Mouse (Mus musculus) cerebellum, adult 9-10 months (tissue): ENCODE data around the gene Slc2a12.

ENCODE experiments used
- DNase-seq: peaks from one replicate; pipeline ENCODE4 v3.0.0; 2022

The Slc2a12 gene

DNA sequence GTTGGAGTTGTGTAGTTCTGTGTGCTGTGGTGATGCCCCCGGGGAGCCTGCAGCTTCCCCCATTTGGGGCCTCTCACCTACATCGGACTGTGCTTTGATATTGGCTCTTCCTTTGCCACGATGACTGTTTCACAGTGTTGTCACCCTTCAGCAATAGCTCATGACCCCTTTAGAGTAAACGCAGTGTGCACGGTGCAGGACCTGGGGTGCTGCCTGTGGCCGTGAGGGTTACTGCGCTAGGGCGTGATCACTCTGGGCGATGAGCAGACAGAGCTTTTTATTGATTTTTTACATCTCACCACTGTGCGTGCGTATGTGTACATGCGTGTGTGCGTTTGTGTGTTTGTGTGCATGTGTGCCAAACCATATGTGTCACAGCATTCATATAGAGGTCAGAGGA is 23.7 kb downstream of the Slc2a12 start:
- no peak for DNase-seq

GRCm38 (mm10) chr10:22674176-22674575 is 29.4 kb downstream of the Slc2a12 start:
- DNase-seq: no peak

DNA sequence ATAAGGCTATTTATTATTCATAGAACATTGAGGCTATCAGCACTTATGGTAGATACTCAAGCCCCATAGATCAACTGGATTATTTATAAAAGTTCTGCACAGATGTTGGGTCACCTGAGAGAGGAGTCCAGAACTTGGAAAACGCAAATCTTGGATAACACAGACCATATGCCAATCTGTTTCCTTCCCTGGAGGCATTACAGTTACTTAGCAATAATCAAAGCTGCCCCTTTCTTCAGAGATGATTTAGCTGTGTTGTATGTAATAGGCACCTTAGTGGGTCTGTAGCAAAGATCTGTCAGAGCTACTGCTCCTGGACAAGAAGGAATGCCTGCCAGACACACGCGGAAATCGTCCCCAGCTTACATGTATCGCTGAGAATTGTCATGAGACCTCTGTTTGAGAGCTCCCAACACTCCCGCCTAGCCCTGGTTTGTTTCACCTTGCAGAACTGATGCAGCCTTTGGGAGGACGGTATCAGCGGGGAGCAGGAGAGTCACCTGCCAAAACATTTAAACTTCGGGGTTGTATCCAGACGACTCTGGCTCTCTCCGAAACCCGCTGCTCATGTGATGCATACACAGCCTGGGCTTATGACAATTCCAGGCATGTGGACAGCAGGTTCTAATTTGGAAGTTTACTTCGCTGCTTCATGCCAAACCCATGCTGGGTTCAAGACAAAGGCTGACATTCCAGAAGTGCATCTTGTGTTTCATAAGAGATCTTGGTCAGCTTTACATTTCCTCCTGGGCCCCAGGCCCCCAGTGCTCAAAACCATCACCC is 31.2 kb downstream of the Slc2a12 start:
- peak; percentile 53 for DNase-seq

- DNase-seq: no peak
Observed at GRCm38 (mm10) chr10:22696236-22696635, 51.4 kb downstream of the Slc2a12 start.

- no peak for DNase-seq
Observed at GRCm38 (mm10) chr10:22696864-22697263, 52.1 kb downstream of the Slc2a12 start.

DNA sequence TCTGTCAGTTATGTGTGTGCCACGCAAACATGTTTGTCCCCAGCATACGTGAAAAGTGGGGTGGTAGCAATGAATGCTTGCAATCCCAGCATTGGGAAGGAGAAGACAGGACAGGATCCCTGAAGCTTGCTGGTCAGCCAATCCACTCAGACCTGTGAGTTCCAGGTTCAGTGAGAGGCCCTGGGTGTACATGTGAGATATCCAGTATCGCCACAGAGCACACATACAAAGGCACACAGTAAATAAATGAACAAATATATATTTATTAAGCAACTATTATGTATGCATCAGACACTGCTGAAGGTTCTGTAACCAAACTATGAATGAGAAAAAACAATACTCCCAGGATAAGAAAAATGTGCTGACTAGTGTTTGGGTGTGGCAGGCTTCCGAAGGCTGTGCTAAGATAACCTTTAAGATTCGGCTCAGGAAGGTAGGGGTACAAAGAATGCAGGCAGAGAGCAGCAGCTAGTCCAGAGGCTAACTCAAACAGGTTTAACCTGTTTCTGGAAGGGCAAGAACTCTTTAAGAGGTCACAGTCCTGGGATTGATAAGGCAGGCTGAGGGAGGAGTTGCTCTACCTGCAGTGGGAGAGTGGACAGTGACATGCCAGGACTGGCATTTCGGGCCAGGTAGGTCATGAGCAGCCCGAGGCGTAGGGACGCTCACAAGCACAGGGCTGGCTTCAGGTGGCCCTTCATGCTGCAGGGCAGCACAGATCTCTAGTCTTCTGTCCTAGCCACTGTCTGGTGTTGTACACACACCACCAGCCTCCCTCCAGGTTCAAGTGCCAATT is 53.5 kb downstream of the Slc2a12 start:
- DNase-seq: no peak

DNA sequence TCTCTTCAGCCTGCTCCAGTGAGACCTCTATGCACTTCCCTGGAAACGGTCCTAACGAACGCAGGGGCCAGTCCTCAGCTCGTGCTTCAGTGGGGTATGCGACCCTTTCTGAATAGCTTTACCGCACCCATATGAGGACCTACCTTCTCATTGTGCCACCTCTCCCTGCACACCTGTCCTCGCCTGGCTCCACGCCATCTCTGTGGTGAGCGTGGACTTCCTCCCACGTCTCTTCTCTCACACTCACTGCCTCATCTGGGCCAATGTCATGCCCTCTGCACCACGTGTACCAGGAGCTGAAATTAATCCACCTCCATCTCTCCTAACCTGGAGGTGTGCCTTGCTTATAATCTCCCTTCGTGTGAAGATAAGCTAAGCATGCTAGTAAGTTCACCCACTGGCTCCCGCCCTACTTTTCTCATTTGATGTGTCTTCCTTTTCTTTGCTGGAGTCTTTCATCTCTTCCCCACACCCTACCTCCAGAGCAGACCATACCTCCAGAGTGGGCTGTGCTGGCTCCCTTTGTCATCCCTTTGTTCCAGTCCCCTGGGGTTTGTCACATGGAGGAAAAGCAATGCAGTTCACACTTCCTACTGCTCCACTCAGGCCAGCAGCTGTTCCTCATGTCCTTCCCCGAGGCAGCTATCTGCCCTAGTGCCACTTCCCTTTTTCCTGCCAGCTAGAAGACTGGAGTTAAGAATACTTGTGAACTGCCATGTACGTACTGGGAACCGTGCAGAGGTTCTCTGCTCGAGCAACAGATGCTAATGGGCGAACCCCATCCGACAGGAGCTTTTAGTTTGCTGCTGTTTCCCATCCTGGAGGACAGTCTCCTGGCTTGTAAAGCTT is 54.9 kb downstream of the Slc2a12 start:
- peak; percentile 53 for DNase-seq

- peak; percentile 38 for DNase-seq
Observed at GRCm38 (mm10) chr10:22700773-22701172, 56.0 kb downstream of the Slc2a12 start.

GRCm38 (mm10) chr10:22701485-22702315 is 56.9 kb downstream of the Slc2a12 start:
- DNase-seq: peak; percentile 80

- no peak for DNase-seq
Observed at GRCm38 (mm10) chr10:22703844-22704243, 59.0 kb downstream of the Slc2a12 start.

DNA sequence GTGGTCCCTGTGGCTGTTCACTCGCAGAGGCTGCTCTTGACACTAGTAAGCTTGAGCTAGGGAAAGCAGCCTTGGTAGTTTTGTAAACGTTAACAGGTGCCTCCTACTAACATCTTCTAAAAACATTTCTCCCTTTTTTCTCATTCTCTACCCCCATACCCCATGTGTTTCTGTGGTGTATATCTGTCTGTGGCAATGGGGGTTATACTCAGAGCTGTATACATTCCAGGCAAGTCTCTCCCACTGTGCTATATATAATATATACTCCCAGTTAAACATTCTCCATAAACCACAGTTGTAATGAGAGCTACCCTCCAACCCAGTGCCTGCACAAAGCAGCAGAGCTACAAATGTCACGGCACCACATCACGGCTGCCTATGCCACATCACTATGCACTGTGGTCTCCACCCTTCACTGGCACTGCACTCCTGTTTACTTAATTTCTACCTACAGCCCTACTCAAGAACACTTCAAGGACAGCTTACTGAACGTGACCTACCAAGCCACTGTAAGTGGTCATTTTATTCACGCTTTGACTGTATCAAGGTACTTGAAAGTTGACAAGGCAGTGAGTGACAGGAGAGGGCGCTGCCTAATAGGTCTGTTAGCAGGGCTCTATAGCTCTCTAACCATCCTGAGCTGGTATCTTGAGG is 63.5 kb downstream of the Slc2a12 start:
- DNase-seq: no peak

GRCm38 (mm10) chr10:22710173-22710777 is 65.5 kb downstream of the Slc2a12 start:
- no peak for DNase-seq

- no peak for DNase-seq
Observed at GRCm38 (mm10) chr10:22712955-22713354, 68.1 kb downstream of the Slc2a12 start.

- DNase-seq: peak; percentile 78
Observed at GRCm38 (mm10) chr10:22714520-22714919, 69.7 kb downstream of the Slc2a12 start.

- peak; percentile 78 for DNase-seq
Observed at GRCm38 (mm10) chr10:22718475-22718874, 73.7 kb downstream of the Slc2a12 start.

- no peak for DNase-seq
Observed at GRCm38 (mm10) chr10:22720781-22721529, 76.1 kb downstream of the Slc2a12 start.

GRCm38 (mm10) chr10:22725166-22725565 is 80.4 kb downstream of the Slc2a12 start:
- no peak for DNase-seq

DNA sequence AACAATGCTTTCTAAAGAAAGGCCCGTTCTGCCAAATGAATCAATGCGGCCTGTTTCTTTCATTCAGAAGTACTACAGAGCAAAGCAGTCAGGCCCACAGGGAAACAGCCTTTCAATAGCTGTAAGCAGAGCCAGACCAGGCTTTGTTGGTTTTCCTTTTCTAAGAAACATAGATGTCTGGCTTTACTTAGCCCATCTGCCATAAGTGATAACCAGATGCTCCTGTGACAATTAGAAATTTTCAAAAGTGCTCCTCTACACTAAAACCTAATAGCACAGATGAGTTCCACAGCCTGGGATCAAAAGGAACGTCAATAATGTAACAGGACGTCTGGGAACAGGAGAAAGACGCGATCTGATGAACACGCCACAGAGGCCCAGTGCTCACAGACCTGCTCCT is 81.5 kb downstream of the Slc2a12 start:
- no peak for DNase-seq

- DNase-seq: no peak
Observed at GRCm38 (mm10) chr10:22728257-22728656, 83.4 kb downstream of the Slc2a12 start.

DNA sequence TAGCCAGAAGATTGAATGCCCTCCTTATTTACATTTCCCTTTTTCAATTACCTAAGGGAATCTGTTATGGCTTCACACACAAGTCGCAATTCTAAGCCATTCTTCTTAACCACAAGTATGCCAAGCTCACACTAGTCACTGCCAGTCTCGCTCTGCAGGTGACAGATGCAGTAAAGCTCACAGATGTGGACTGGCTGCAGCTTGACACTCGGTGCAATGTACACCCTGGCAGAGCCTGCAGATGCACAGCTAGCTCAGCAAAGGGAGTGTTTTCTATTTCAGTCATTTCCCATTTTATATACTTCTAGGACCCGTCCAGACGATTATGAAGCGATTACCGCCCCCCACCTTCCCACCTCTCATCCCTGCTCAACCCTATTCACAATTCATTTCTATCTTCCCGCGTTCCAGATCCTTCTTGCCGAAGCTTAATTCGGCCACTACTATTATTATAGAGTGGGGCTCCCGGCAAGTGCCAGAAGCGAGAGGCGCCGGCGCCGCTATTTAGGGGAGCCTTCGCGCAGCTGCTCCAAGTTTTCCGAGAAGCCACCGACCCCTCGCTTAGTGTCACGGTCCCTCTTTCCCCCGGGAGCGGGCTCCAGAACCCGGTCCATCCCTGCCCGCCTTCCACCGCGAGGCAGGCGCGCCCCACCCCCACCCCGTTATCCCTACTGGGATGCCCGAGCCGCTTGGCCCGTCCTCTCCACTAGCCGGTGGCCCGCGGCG is 85.6 kb downstream of the Slc2a12 start:
- DNase-seq: peak; percentile 64
